Mouse (Mus musculus) A20 (cell line): ENCODE measurements around the gene Yipf3.

Source experiments
- DNase-seq: peaks from one replicate; pipeline ENCODE4 v3.0.0-alpha.2; 2011; ENCODE audit warnings: low read depth, low spot score

Gene Yipf3

DNA sequence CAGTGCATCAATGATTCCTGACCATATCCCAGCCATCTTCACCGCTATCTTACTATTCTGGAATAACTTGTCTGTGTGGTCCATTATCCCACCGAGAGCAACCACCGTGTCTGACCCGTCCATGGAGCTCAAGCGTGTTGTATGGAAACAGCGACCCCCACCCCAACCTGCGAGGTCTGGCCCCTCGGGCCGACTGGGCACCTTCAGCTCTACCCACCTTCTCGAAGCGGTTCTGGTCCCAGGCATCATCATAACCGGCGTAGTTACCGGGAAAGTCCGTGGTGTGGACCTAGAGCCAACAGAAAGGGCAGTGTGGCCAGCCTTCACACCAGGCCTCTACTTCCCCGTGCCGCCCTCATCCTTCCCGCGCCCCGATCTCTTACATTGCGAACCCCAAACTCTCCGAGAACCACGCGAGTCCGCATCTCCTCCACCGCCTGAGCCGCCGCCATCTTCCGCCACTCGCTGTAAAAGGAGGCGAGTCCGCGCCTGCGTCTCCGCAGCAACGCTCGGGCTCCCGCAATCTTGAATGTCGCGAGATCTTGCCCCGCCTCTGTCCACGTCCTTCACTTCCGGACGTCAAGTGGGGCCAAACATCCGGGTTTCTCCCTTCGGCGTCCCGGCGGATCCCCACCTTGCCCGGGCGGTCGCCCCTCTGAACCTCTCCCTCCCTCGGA, at the start of gene Yipf3, which contains the start of gene Polr1c:
Gene Yipf3 (plus strand): TSS at position 569 of the 677 bp plus-strand sequence.
Gene Polr1c (minus strand): TSS at position 543 of the 677 bp plus-strand sequence.
- peak; percentile 94 for DNase-seq

DNA sequence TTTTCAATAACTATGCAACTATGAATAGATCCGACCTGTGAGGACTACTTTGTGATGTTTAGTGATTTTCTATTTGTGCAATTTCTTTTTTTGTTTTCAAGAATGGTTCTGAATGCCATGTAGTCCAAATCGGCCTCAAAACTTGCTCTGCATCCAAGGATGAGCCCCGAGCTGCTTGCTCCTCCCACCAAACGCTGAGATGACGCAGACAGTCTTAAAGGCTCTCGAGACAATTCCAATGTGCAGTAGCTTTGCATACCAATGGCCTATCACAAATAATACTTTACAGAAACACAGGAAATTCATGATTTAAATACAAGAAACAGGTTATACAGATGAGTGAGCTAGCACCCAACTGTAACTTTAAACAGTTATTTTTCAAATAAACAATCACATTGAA, 46.7 kb upstream of the Yipf3 start:
- peak; percentile 58 for DNase-seq

GRCm38 (mm10) chr17:46202421-46203071, 45.3 kb upstream of the Yipf3 start, which contains the start of the genes Polh and Xpo5:
TSS of gene Polh (minus strand) at chr17:46202645.
TSS of gene Xpo5 (plus strand) at chr17:46202782.
- DNase-seq = peak; percentile 96

DNA sequence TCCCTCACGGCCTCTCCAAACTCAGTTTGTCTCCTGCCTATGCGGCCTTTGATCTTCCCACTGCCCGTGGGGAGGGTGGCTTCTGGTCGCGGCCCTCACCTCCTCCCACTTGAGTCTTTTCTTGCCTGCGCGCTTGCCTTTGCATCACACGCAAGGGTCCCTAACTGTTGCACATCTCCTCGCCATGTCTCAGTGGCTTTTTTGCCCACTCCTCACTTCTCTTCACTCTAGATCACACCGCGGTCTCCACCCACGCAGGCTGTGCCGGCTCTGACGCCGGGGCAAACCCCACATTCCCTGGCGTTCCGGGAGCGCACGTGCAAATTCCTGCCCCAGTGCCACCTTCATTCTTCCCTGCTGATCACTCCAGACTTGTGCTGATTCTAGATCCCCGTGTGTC, 44.8 kb upstream of the Yipf3 start:
- no peak for DNase-seq

DNA sequence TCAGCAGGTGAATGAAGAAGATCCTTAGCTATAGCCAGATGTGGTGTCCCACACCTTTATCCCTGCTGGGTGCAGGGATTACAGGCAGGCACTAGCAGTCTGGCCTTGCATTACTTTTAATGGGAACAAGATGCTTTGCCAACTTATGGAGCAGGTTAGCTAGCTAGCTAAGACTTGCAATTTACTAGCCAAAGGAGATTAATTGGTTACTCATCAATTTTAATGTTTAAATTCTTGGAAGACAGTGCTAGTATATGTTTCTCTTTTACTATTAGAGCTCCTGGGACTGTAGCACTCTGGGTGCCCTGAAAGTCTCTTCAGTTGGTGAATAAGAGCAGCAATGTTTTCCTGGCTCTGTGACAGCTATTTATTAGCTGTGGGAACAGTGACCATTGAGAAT, 41.2 kb upstream of the Yipf3 start:
- DNase-seq = no peak

DNA sequence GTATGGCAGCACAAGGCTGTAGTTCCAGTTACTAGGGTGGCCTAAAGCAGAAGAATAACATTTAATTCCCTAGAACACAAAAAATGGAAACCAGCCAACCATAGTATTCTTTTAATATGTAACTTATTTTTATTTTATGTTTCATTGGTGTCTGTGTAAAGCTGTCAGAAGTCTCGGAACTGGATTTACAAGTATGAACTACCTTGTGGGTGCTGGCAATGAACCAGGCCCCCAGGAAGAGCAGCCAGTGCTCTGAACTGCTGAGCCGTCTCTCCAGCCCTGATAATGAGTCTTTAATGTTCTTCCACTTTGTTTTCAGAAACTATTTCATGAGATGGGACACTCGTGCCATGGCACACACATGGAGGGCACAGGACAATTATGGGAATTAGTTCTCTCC, 37.3 kb upstream of the Yipf3 start:
- no peak for DNase-seq

DNA sequence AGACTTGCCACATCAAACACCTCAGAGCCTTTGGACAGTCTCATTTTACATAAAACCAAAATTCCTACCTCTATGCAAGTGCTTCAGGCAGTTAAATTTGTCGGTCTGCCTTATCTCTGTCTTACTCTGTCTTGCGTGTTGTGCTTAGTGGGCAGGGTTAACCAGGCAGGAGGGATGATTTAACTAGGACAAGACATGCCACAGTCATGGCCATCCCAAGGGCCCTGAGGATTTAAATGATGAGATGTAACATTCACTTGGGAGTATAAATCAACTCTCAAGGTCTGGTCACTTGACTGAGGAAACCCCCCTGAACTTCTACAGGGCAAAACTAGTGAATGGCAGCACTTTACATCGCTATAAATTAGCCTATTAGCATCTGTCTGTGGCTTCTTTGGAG, 26.3 kb upstream of the Yipf3 start:
- no peak for DNase-seq

DNA sequence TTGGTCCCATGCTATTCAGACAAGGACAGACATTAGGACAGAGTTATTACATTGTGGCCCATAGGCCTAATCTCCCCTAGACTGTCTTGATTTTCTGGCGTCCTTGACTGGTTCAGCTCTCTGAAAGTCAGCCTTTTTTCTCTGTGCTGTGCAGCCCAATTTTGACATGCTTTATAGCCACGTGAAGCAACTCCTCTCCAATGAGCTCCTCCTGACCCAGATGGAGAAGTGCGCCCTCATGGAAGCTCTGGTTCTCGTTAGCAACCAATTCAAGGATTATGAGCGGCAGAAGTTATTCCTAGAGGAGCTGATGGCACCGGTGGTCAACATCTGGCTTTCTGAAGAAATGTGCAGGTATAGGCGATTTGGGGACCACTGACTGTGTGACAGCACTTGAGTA, 20.3 kb upstream of the Yipf3 start:
- DNase-seq = no peak

DNA sequence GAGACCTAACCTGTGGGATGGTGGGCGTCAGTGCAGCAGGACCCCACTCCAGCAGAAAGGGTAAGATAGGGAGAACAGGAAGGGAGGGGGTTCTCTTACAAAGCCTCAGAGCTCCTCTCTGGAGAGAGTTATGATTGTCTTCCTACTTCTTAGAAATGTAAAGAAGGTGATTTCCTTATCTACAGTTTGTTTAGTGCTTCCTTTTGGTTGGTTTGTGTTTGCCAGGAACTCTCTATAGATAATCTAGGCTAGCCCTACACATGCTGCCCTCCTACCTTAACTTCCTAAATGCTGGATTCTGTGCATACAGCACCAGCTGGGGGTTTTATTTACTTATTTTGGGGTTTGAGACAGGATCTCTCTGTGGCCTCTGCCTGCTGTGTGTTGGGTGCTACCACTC, 11.8 kb upstream of the Yipf3 start:
- DNase-seq = no peak

- DNase-seq = no peak
Observed at GRCm38 (mm10) chr17:46237079-46237478, 10.8 kb upstream of the Yipf3 start.

GRCm38 (mm10) chr17:46237480-46237879, 10.4 kb upstream of the Yipf3 start:
- DNase-seq = no peak

DNA sequence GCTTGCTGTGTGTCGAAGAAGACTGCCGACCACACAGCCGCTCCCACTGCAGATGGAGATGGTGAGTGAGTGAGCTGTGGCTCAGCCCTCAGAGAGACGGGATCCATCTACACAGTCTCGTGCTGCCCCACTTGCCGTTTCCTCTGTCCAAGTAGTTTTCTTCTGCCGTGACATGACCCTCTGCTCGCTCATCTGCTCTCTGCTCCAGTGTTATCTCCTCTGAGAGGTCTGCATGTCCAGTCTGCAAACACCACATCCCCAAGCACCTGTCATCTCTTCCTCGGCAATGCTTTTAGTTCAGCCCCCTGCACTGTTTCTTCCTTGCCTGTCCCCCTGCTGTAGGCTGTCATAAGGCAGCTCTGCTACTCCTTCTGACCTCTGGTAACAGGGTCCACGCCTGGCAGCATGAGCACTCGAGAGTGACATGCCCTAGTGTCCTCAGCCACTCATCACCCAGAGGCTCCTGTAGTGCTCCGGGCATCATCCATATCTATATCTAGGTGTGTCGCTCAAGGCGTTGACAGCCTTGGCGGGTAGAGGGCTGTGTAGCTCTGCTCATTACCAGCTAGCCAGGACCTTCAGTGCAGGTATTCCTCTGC, 8.3 kb upstream of the Yipf3 start:
- no peak for DNase-seq

GRCm38 (mm10) chr17:46241471-46241870, 6.4 kb upstream of the Yipf3 start:
- no peak for DNase-seq

DNA sequence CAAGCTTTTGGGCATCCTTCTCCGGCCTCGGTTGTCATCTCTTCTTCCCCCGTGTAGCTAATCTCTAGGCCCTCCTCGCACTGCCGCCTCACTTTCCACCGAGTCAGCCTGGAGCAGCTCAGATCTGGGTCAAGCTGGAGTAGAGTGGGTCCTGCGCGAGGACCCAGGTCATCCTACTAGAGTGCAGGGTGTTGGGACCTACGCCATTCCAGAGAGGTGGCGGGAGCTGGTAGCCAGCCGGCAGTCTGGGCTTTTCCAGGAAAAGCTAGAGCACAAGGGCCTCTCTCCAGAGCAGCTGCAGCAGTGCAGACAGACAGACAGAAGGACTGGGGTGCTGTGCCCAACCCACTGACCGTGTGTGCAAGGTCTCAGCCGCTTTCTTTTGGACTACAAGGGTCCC, 5.6 kb upstream of the Yipf3 start:
- no peak for DNase-seq

DNA sequence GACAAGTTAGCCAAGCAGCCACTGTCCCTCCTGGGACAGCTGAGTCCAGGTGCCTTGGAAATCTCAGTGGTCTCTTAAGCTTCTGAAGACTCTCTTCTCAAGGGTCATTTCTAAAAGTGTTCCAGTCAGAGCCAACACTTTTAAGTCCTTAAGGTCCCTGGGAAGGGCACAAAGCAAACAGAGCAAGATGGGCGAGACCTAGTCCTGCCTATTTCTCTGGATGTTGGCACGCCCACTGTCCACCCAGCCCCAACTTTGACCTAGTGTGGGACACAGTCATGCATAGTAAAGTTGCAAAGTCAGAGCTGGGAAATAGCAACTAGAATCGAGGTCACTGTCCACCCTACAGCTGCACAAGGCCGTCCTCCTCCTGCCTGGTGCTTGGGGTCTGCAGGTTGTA, 4.9 kb upstream of the Yipf3 start:
- DNase-seq = no peak

- DNase-seq = no peak
Observed at GRCm38 (mm10) chr17:46243624-46244023, 4.3 kb upstream of the Yipf3 start.

GRCm38 (mm10) chr17:46244579-46244978, 3.3 kb upstream of the Yipf3 start:
- no peak for DNase-seq

- no peak for DNase-seq
Observed at GRCm38 (mm10) chr17:46248189-46248522, 276 bp downstream of the Yipf3 start.

DNA sequence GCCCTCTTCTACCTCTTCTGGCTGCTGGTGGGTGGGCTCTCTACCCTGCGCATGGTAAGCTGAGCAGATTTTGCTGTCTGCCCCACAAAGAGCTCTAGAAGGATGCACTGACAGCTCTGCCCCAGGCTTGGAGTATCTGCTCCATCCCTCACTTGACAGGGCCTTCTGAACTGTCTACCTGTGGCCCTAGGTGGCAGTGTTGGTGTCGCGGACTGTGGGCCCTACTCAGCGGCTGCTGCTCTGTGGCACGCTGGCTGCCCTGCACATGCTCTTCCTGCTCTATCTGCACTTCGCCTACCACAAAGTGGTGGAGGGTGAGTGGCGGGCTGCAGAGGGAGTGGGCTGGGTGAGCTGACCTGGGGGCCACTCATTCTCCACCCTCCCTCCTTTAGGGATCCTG, 3.3 kb downstream of the Yipf3 start:
- peak; percentile 41 for DNase-seq

DNA sequence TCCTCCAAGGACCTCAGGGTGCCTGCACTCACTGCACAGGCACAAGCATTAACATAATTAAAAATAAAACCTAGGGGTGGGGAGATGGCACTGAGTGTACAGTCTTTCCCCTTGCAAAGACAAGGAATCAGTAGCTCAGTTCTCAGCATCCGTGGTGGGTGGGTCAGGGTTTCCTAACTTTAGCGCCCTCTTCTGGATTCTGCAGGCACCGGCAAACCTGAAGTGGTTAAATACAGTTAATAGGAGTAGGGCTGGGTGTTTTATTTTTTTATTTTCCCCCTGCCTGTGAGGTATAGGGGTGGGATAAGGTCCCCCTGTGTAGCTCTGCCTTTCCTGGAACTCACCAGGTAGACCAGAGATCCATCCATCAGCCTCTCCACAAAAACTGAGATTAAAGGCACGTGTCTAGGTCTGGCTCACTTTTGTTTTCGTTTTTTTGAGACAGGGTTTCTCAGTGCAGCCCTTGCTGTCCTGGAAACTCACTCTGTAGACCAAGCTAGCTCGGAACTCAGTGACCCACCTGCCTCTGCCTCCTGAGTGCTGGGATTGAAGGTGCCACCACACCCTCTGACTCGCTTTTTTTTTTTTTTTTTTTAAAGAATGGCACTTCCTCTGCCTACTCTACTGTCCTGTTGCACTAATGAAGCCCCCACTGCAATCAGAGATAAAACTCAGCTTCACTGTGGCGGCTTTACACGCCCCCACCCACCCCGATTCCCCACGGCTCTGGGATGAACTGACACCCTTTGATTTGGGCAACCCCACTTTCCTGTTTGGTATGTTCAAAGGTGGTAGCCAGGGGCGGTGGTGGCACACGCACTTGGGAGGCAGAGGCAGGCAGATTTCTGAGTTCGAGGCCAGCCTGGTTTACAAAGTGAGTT, 4.9 kb downstream of the Yipf3 start:
- DNase-seq = peak; percentile 80

DNA sequence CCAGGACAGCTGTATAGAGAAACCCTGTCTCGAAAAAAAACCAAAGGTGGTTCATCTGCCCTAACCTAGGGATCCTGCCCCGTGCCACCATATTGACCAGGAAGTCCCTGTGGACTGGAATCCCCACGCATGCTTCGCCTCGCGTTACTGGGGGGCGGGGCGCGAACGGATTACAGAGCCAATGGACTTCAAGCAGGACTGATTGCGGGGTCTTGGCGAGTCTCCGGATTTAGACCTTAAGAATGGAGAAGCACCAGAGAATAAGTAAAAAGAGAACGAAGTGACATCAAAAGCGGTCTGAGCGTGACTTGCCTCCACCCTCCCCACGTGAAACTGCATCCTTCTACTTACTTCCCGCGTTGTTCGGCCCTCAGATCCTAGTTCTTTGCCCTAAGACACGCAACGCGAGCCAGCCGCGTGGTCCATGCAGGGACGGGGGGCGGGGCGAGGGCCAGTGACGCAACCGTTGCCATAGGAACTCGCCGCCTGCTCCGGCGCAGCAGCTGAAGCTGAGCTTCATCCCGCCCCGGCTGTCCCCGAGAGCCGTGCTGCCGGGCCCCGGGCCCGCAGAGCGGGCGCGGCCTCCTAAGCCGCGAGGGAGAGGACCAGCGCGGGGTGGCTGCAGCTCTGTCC, 5.7 kb downstream of the Yipf3 start, which contains the start of gene Lrrc73:
Gene Lrrc73 (plus strand): TSS at position 80 of the 633 bp plus-strand sequence.
- peak; percentile 90 for DNase-seq
